Mouse (Mus musculus) lung, embryonic 16.5 days (tissue): ENCODE measurements around the gene Cacng1. TPM values are rescaled to one million over a fixed set of nuclear protein-coding genes. Genes with fewer than 3 reads are reported as not detected.

Experiments
- ATAC-seq: fragments of 200-750 bp; cut with Nextera tagmentation; 2 replicates; pipeline ENCODE4 v1.8.0; 2017; ENCODE audit warnings: low read depth, mild to moderate bottlenecking, moderate library complexity
- H3K27ac ChIP-seq: fragments of 300-500 bp; sonication (generic); 2 replicates; pipeline ENCODE4 v1.5.1; 2014; ENCODE audit warnings: mild to moderate bottlenecking, control low read depth, low read length
- H3K27me3 ChIP-seq: fragments of 300-500 bp; sonication (generic); 2 replicates; pipeline ENCODE4 v1.6.1; 2014; ENCODE audit warnings: low read depth, low read length, mixed read lengths; ENCODE audit not compliant: control insufficient read depth, insufficient read depth
- H3K36me3 ChIP-seq: fragments of 300-500 bp; sonication (generic); 2 replicates; pipeline ENCODE4 v1.6.1; 2014; ENCODE audit warnings: low read length; ENCODE audit not compliant: control insufficient read depth, insufficient read depth
- H3K4me1 ChIP-seq: fragments of 300-500 bp; sonication (generic); replicated peaks from 2 replicates; pipeline ENCODE4 v1.6.1; 2014; ENCODE audit warnings: low read length, mixed read lengths; ENCODE audit not compliant: control insufficient read depth, insufficient read depth
- H3K4me2 ChIP-seq: fragments of 300-500 bp; sonication (generic); 2 replicates; pipeline ENCODE4 v1.6.1; 2014; ENCODE audit warnings: low read depth, low read length, control low read depth
- H3K4me3 ChIP-seq: fragments of 300-500 bp; sonication (generic); 2 replicates; pipeline ENCODE4 v1.5.1; 2014; ENCODE audit warnings: mild to moderate bottlenecking, low read length, control low read depth
- H3K9ac ChIP-seq: fragments of 300-500 bp; sonication (generic); 2 replicates; pipeline ENCODE4 v1.6.1; 2014; ENCODE audit warnings: low read length, control low read depth
- H3K9me3 ChIP-seq: fragments of 300-500 bp; sonication (generic); 2 replicates; pipeline ENCODE4 v1.6.1; 2016; ENCODE audit warnings: low read length; ENCODE audit not compliant: control insufficient read depth
- WGBS: fragments of 180-500 bp; shearing (Covaris S2); extraction: QIAGEN DNeasy Blood & Tissue Kit; methylation state at CpG from one replicate; pipeline ENCODE4 v1.1.7; 2014; 5-methylcytosine and 5-hydroxymethylcytosine counted together
- polyA plus RNA-seq: library from polyadenylated mRNA; unstranded; fragments of >200 nt; fragmentation: Nextera tagmentation; extraction: Ambion mirVana; gene quantifications from 2 replicates; pipeline ENCODE4 v1.2.1, GENCODE M21; 2015

Cacng1 gene
- polyA plus RNA-seq, 1 experiment from 2014 or later: 1.0 TPM

DNA sequence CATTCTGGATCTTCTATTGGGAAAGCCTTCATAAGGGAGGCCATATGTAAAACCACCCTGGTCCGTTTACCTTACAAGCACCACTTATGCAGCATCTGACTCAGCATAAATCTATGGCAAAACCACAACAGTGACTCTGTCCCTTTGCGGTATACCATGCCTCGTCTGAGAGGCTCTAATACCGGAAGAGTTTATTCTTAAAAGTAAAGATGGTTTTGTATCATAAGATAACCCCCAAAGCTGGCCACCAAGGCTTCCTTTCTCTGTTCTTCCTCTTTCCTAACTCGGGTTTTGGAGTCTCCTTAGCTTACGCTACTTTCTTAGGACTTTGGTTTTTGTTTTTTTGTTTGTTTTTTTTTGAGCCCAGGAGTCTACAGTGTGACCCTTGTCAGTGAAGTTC lies 23.0 kb downstream of the Cacng1 start:
- Histone ChIP-seq H3K27me3 (no peaks in the 10 kb centered on the region), H3K36me3 (peaks cover 3% of the 10 kb centered on the region), H3K9me3 (0 out of 2 replicates have a peak, but pooled peaks cover 2% of the 10 kb centered on the region), H3K4me2 (no peak overlapping the region), H3K4me3 (no peak overlapping the region), H3K27ac (no peak overlapping the region), H3K4me1 (no peaks in the 10 kb centered on the region), H3K9ac (no peak overlapping the region)
- WGBS: 74% methylated on average over 6 of the region's 6 CpGs
- no peak for ATAC-seq

DNA sequence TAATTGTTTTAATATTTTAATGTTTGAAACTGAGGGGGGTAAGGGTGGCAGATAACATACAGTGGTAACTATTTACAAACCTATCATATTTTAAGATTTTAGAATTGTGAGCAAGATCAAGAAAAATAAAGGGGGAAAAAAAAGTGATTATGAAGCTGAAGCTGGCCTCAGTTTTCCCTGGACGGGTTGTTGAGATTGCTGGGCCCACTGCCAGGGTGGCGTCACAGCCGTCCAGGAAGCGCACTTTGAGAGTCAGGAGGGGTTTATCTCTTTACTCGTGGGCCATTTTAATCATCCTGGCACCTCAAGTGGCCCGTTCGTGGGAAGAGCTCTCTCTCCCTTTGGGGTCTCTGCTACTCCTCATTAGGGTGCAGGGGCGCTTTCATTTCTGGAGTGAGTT lies 24.8 kb downstream of the Cacng1 start:
- Histone ChIP-seq H3K9me3 (no peaks in the 10 kb centered on the region), H3K9ac (no peak overlapping the region), H3K4me3 (no peak overlapping the region), H3K4me1 (no peaks in the 10 kb centered on the region), H3K27ac (no peak overlapping the region), H3K36me3 (peaks cover 7% of the 10 kb centered on the region), H3K27me3 (no peaks in the 10 kb centered on the region), H3K4me2 (no peak overlapping the region)
- ATAC-seq: no peak
- WGBS: 39% methylated on average over 8 of the region's 8 CpGs

DNA sequence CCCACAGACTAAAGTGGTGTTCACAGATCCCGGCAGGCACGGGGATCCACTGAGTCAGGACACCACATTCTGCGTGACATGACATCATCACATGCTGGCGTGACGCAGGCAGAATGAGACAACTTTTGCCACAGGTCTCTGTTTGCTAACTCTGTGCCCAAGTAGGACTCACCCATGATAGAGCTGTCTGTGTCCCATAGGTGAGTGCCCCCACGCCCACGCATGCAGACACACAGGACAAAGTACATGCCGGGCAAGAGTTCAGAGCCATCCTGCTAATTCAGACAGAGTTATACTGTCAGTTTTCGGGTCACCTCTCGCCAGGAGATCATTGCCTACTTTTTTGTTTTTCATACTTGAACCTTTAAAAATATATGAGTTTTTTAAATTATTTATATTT lies 27.8 kb downstream of the Cacng1 start:
- no peaks in the 10 kb centered on the region for H3K27me3 ChIP-seq
- no peaks in the 10 kb centered on the region for H3K9me3 ChIP-seq
- ATAC-seq: no peak
- H3K27ac ChIP-seq: no peak overlapping the region
- H3K4me2 ChIP-seq: no peak overlapping the region
- peaks cover 13% of the 10 kb centered on the region for H3K36me3 ChIP-seq
- H3K9ac ChIP-seq: no peak overlapping the region
- H3K4me3 ChIP-seq: no peak overlapping the region
- no peaks in the 10 kb centered on the region for H3K4me1 ChIP-seq
- WGBS: 93% methylated on average over 10 of the region's 10 CpGs

DNA sequence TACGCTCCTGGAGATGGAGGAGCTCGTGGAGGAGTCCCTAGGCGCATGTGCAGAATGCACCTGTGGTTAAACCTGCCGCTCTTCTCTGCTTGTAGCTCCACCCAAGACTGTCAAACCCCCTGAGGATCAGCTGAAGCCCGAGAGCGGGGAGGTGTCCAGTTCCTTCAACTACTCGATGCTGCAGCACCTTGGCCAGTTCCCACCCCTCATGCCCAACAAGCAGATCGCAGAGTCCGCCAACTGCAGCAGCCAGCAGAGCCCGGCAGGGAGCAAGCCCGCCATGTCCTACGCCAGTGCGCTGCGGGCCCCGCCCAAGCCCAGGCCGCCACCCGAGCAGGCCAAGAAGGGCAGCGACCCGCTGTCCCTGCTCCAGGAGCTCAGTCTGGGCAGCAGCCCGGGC lies 30.0 kb downstream of the Cacng1 start:
- ATAC-seq: no peak
- no peak overlapping the region for H3K27ac ChIP-seq
- no peak overlapping the region for H3K4me3 ChIP-seq
- H3K27me3 ChIP-seq: no peaks in the 10 kb centered on the region
- no peak overlapping the region for H3K4me2 ChIP-seq
- WGBS: 82% methylated on average over 20 of the region's 20 CpGs
- peaks cover 16% of the 10 kb centered on the region for H3K36me3 ChIP-seq
- no peaks in the 10 kb centered on the region for H3K9me3 ChIP-seq
- no peaks in the 10 kb centered on the region for H3K4me1 ChIP-seq
- H3K9ac ChIP-seq: no peak overlapping the region

DNA sequence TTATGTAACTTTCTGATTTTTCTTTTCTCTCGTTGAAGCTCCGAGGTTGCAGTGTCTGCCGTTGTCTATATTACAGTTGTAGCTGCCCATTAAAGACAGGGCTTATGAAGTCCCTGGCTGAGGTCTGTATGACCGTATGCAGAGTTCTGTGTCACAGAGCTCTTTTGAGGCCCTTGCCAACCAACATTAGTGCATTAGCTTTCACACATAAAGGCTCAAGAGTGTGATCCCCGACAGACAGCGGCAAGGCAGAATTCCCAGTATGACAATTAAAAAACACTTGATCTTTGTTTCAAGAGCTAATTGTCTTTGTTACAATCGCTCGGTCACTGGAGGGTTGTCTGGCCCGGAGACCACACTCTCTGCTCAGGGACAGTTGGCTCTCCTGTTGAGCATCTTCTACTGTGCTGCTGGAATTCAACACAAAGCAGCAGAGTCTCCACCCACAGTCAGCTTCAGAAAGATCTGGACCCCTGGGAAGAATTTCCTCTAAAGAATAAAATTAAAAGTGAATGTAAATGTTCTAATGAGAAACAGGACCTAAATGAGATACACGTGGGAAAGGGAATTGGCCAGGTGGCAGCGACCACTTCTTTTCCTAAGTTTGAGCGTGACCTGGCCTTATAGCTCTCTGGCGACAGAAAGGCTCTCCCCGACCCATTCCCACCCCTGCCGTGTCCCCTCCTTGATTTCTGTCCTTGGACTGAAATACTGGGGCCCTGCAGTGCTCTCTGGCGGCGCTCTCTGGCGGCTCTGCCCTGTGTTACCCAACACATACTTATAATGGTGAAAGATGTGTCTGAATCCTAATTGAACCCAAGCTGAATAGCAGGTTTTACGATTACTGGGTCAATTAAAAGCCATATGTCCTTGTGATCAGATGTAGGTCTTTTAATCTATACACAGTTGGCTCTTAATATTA lies 32.5 kb downstream of the Cacng1 start:
- H3K36me3 ChIP-seq: peaks cover 16% of the 10 kb centered on the region
- H3K4me1 ChIP-seq: no peaks in the 10 kb centered on the region
- H3K27me3 ChIP-seq: no peaks in the 10 kb centered on the region
- no peak overlapping the region for H3K4me2 ChIP-seq
- no peak overlapping the region for H3K9ac ChIP-seq
- no peaks in the 10 kb centered on the region for H3K9me3 ChIP-seq
- no peak overlapping the region for H3K4me3 ChIP-seq
- no peak overlapping the region for H3K27ac ChIP-seq
- ATAC-seq: no peak
- 82% methylated on average over 19 of the region's 19 CpGs for WGBS

DNA sequence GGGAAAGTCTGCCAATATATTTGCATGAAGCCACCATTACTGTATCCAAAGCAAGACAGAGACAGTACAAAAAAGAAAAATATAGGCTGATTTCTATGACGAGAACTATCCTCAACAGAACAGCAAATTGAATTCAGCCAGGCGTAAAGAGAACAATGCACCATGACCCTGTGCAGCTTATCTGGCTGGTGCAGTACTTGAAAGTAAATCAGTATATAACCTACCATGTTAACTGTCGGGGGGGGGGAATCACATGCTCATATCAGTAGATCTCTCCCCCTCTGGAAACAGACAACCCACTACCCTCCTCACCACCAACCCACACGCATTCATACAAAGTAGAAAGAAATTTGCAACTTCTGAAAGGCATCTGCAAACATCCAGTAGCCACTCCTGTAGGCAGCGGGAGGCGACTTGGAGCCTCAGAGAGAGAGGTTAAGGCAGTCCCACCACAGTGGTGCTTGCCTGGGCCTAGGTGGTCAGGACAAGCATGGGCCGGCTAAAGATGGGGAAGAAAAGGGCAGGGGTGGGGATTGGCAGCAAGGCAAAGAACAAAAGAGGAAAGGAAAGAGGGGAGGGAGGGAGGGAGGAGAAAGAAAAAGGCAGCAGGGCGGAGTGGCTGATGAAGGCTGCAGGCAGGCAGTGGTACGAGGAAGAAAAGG lies 33.5 kb downstream of the Cacng1 start:
- Histone ChIP-seq H3K9ac (no peak overlapping the region), H3K4me2 (no peak overlapping the region), H3K4me1 (no peaks in the 10 kb centered on the region), H3K36me3 (peaks cover 10% of the 10 kb centered on the region), H3K27ac (no peak overlapping the region), H3K27me3 (no peaks in the 10 kb centered on the region), H3K9me3 (no peaks in the 10 kb centered on the region), H3K4me3 (no peak overlapping the region)
- no peak for ATAC-seq
- 80% methylated on average over 9 of the region's 9 CpGs for WGBS

DNA sequence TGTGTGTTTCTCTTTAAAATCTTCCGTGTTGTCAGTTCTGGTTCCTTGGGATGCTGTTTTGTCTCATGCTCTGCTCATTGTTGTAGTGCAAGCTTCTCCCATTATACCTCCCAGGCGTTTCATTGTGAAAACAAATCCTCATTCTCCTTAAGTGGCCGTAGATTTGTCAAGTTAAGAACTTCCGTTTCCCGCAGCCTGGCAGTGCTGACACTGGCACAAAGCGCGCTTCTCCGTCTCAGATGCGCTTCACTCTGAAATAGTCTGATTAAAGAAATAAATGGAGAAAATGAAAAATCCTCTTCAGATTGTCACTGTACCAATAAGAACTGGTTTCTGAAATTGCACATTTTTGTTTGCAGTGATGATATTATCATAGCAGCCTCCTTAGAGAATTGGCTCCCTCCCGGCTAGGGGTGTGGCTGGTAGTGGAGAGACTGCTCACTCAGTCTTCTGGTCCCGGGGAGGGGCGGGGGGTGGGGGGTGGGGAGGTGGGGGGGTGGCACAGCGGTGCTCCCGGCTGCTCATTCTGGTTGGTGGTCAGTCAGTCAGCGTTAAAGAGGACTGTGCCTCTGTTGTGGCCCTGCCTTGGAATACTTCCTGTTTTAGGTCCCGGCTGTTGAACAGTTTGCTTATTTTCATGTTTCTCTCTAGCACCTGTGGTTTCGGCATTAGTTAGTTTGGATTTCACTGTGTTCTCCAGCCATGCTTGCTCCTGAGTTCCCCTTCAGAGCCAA lies 39.9 kb downstream of the Cacng1 start:
- ATAC-seq: no peak
- 62% methylated on average over 17 of the region's 17 CpGs for WGBS
- Histone ChIP-seq H3K9me3 (no peaks in the 10 kb centered on the region), H3K36me3 (peaks cover 21% of the 10 kb centered on the region), H3K27ac (no peak overlapping the region), H3K4me3 (no peak overlapping the region), H3K4me2 (no peak overlapping the region), H3K4me1 (no peaks in the 10 kb centered on the region), H3K27me3 (no peaks in the 10 kb centered on the region), H3K9ac (no peak overlapping the region)

DNA sequence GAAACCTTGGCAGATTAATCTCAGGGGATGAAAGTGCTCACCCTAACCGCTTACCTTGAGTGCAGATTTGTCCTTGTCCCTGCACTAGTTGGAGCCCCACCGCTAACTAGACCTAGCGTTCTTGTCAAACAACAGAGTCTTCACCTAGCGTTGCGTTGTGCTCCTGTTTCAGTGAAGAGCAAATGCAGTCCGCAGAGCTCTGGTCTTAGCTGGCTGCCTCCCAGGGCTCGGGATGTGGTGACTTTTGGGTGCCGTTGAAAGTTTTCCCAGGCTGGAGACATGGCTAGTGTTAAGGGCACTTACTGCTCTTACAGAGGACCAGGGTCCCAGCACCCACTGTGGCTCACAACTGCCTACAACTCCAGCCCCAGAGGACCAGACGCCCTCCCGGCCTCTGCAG lies 41.1 kb downstream of the Cacng1 start:
- H3K27ac ChIP-seq: no peak overlapping the region
- H3K4me3 ChIP-seq: no peak overlapping the region
- peaks cover 31% of the 10 kb centered on the region for H3K36me3 ChIP-seq
- WGBS: 79% methylated on average over 10 of the region's 10 CpGs
- H3K4me1 ChIP-seq: no peaks in the 10 kb centered on the region
- no peaks in the 10 kb centered on the region for H3K27me3 ChIP-seq
- H3K9me3 ChIP-seq: no peaks in the 10 kb centered on the region
- no peak overlapping the region for H3K4me2 ChIP-seq
- no peak for ATAC-seq
- no peak overlapping the region for H3K9ac ChIP-seq

DNA sequence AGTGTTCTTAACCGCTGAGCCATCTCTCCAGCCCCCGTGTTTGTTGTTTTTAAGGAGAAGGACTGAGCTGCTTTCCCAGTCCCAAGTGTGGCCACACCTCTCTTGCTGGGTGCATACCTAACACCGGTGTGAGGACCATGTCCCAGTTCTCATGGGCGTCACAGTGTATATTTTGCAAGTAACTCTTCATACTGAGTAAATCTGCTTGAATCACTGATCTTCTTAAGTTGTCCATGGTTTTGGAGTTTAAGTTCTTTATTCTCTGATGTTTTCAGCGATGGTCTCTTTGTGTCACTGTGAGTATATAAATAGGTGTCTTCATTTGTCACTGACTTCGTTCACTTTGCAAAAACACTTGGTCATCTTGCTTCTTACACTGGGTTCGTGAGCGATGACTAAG lies 41.7 kb downstream of the Cacng1 start:
- Histone ChIP-seq H3K36me3 (peaks cover 36% of the 10 kb centered on the region), H3K4me1 (no peaks in the 10 kb centered on the region), H3K9me3 (no peaks in the 10 kb centered on the region), H3K4me2 (no peak overlapping the region), H3K27me3 (no peaks in the 10 kb centered on the region), H3K9ac (no peak overlapping the region), H3K27ac (no peak overlapping the region), H3K4me3 (no peak overlapping the region)
- 84% methylated on average over 8 of the region's 8 CpGs for WGBS
- no peak for ATAC-seq
